Mouse (Mus musculus): Measurements from ENCODE around the gene Tmem74b.

Tmem74b gene

GRCm38 (mm10) chr2:151742850-151743679 lies 41.3 kb downstream of the Tmem74b start:
- no peak for DNase-seq

- DNase-seq: no peak
Observed at GRCm38 (mm10) chr2:151743845-151744244, 42.0 kb downstream of the Tmem74b start, which contains the start of gene Psmf1. Psmf1 (minus strand) TSS chr2:151744186.

- peak; percentile 74 for DNase-seq
Observed at GRCm38 (mm10) chr2:151747847-151748705, 46.3 kb downstream of the Tmem74b start.

- DNase-seq: no peak
Observed at GRCm38 (mm10) chr2:151751330-151751729, 49.5 kb downstream of the Tmem74b start.

GRCm38 (mm10) chr2:151756277-151757061 lies 54.7 kb downstream of the Tmem74b start:
- DNase-seq: no peak

- DNase-seq: no peak
Observed at GRCm38 (mm10) chr2:151757451-151757850, 55.6 kb downstream of the Tmem74b start.

GRCm38 (mm10) chr2:151758806-151759353 lies 57.1 kb downstream of the Tmem74b start:
- DNase-seq: no peak

Measured in thymus, postnatal 25 days (tissue).